Mouse (Mus musculus): ENCODE data around the gene Mrps22. TPM values are rescaled to one million over a fixed set of nuclear protein-coding genes. Genes with fewer than 3 reads are reported as not detected.

The Mrps22 gene
- 105 TPM for polyA plus RNA-seq (2014; fragmentation: Illumina TruSeq; extraction: RNeasy Lipid Tissue Mini Kit (QIAGEN cat#74804); ENCODE audit: low read depth, low replicate concordance)

GRCm38 (mm10) chr9:98601156-98601836 lies at the start of gene Mrps22:
Mrps22 (minus strand) TSS chr9:98601660.

DNA sequence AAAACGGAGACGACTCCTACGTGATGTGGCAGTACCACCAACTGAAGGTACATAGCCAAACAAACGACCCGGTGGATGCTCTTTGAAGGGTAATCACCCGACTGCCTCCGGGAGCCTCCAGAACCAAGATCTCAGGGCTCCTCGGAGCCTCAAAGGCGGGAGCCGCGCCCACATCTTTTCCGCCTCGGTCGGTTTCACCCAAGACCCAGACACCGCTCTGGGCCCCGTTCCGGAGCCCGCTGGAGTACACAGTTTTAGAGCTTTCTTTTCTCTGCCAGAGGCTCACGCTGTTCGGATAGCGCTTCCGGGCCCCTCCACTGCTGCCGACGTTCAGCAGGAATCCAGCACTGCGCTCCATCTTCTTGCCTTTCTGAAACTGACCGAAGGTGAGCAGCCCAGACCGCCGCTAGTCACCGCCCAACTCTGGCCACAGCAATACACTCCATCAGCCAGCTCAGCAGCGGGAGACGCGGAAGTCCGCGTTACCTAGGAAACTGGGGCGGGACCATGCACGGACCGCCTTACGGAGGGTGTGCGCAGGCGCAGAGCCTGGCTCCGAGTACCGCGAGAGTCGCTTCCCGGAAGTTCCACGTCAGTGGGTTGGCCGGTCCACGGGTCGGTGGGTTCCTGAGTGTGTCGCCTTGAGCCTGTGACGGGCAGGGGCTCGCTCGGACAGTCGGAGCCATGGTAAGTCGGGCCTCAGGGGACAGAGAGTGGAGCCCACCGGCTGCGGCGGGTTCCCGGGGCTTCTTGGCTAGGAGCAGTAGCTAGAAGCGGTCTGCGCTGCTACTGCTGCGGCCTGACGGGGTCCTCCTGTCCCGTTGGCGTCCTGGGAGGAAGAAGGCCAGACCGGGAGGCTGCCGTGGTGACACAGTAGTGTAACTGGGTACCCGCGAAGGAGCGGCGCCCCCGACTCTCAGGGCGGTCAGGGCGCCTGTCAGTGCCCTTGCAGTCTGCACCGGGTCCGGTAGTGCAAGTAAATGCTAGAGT lies 38.0 kb downstream of the Mrps22 start, which contains the start of gene Copb2:
Gene Copb2, plus strand, starts transcription at position 585 of the 990 bp plus-strand sequence.

Other genes with a start within 250 kb of the Mrps22 start
- 0.57 TPM for gene Rbp1, start 178.7 kb downstream of the Mrps22 start, polyA plus RNA-seq (2014; fragmentation: Illumina TruSeq; extraction: RNeasy Lipid Tissue Mini Kit (QIAGEN cat#74804); ENCODE audit: low read depth, low replicate concordance)
- gene Rbp2, start 115.5 kb downstream of the Mrps22 start, polyA plus RNA-seq (2014; fragmentation: Illumina TruSeq; extraction: RNeasy Lipid Tissue Mini Kit (QIAGEN cat#74804); ENCODE audit: low read depth, low replicate concordance): not detected
- gene Copb2, start 37.9 kb downstream of the Mrps22 start, polyA plus RNA-seq (2014; fragmentation: Illumina TruSeq; extraction: RNeasy Lipid Tissue Mini Kit (QIAGEN cat#74804); ENCODE audit: low read depth, low replicate concordance): 124 TPM
- gene Prr23a1, start 240.8 kb upstream of the Mrps22 start, polyA plus RNA-seq (2014; fragmentation: Illumina TruSeq; extraction: RNeasy Lipid Tissue Mini Kit (QIAGEN cat#74804); ENCODE audit: low read depth, low replicate concordance): not detected